Mouse (Mus musculus): ENCODE data around the gene Dlg2.

The Dlg2 gene

DNA sequence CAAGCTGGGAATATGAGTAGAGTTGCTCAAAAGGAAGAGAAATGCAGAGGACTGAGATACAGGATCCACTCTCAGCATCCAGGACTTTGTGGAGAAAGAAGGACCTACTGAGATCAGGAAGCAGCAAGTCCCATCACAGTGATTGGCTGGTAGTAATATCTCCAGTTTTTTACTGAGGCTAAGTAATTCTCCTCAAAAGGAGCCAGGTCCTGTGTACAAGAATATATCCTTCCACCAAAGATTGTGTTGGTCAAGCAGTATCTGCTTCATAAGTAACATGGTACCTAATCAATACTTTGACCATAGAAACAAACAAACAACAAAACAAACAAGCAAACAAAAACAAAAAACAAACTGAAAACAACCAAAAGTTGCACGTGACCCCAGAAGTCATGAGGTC lies 980.3 kb downstream of the Dlg2 start:
- DNase-seq = no peak

GRCm38 (mm10) chr7:91457207-91457606 lies 980.7 kb downstream of the Dlg2 start:
- DNase-seq = no peak

- DNase-seq = no peak
Measured at GRCm38 (mm10) chr7:91461352-91461751, 984.9 kb downstream of the Dlg2 start.

DNA sequence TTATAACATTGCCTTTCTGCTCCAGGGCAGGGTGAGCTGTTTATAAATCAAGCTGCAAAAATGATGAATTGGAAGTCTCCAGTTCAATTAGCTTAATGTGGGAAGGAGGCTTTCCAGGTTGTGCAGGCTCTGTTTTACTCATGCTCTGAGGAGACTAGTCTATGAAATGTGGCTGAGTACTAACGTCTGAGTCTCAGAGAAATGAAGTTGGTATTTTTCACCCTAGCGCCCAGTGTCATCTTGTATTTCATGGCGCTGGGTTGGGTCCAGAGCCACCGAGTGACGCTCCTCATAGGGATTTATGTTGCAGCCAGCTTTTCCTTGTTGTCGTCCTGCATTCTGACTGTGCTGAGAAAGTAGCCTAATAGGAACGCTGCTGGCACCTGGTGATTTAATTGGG lies 986.8 kb downstream of the Dlg2 start:
- no peak for DNase-seq

DNA sequence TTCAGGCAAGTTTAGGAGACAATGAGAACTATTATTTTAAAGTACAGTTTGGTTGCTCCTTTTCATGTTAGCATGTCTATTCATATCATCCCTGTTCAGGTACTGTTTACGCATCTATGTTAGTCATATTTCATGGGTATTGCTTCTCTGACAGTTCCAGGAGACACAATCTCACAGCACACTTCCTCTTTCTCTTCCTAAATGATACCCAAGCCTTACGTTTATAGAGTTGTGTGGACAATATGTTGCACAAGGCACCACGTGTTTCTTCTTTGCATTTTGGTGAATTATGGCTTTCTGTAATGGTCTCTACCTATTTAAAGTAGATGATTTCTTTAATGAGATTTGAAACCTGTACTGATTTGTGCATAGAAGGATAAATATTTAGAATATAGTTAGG lies 990.6 kb downstream of the Dlg2 start:
- DNase-seq = no peak

DNA sequence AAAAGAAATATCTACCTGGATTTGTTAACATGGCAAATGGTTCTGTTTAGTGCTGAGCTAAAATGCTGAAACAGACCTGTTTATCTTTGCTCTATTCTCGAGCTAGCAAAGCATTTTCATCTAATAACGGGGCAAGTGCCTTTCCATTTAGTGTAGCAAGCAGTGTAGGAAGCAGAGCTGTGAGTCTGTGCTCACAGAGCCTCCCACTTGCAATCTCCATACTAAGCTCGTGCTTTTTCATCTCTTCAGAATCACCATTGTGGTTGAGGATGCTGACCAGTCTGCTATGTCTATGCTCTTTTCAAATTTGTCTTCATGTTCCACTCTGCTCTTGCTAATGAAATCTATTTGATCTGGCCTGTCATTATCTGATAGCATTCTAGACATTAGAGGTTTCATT lies 1002.7 kb downstream of the Dlg2 start:
- DNase-seq = no peak

GRCm38 (mm10) chr7:91481574-91482197 lies 1005.2 kb downstream of the Dlg2 start:
- DNase-seq = no peak

DNA sequence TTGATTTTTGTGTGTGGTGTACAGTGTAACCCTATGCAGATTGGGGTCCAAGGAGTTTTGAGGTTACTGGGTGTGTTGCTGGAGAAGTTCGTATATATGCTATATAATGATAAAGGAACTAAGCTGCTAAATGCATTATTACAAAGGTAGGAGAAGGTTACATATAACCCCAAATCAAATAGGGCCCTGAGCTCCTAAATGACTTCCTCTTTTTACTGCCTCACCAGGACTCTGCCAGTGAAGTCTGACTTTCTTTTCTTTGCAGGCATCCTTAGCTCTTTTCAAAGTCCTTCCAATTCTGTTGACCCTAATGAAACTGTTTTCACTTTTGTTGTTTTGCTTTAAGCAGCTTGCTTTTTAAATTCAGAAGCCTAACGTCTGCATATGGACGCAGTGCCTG lies 1016.8 kb downstream of the Dlg2 start:
- no peak for DNase-seq

DNA sequence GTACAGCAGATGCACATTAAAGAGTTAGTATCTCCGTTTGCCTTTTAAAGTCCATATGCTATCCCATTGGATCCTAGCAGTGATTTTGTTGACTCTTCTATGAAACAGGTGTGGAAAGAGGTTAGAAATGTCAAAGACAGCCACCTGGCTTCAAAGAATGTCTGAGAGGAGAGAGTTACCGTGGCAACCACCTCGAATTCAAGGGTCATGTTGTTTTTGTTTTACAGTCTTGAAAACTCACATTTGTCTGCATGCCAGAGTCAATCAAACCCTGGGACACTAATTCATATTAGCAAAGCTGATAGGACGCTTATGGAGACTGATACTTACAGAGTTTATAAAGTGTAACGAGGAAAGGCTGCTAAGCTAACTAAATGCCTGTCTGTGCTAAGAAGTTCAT lies 1019.1 kb downstream of the Dlg2 start:
- DNase-seq = no peak

DNA sequence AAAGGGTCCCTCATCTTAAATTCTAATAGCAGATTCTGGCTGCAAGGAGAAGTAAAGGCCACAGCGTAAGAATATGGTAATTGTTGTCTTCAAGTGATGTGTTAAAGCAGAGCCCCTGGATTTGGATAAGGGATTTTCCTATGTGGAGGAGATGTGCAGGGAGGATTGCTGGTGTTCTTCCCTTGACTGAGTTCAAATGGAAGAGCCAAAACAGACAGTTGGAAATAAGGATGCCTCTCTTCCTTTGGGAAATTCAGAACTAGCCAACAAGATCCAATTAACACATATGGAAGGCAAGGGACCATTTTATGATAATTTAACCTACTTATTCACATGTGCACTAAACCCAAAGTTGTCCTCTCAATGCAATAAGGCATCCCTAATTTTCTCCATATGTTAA lies 1034.6 kb downstream of the Dlg2 start:
- DNase-seq = no peak

DNA sequence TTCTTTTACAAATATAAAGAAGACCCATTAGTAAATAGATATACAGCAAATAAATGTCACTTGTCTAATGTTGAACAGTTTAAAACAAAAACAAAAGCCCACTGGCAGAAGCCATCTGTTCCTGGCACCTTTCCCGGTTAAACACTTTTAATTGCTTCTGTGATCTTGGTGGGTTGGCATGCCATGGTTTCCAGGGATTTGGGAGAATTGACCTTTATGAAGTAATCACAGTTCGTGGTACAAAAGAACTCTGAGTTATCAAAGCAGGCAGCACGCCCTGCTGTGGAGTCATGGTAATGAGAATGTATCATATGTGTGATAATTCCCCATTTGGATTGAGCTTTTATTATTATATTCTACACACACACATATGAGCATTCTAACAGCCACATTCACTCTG lies 1038.0 kb downstream of the Dlg2 start:
- DNase-seq = no peak

DNA sequence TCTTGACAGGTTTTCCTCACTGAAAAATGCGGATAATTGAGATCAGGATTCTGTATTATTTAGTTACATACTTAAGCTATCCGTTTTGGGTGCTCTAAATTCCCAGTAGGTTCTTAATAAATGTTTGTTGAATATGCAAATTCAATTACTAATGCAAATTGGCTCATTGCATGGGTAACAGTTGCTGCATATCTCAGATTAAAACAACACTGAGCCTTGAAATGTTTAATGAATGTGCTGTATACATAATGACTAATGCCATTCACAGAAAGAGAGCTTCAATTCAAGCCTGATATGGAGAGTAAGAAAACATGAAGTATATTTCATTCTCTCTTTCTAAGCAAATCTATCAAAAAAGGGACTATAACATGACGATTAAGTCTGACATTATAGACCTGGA lies 1039.8 kb downstream of the Dlg2 start:
- no peak for DNase-seq

DNA sequence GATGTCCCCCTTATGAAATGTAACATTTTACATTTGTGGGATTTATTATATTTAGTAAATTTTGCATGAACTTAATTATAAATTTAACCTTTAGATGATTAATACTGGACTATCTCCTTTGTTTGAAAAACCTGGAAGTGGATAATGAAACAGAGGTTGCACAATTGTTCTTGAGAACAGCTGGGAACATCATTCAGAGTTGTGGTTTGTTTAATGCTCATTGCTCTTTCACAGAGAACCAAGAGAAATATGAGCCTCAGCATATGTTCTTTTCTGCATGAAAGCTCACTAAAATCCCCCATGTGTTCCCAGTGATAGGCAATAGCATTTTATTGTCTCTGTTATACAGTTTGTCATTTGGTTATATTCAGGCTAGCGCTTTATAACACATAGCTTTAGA lies 1049.4 kb downstream of the Dlg2 start:
- no peak for DNase-seq

DNA sequence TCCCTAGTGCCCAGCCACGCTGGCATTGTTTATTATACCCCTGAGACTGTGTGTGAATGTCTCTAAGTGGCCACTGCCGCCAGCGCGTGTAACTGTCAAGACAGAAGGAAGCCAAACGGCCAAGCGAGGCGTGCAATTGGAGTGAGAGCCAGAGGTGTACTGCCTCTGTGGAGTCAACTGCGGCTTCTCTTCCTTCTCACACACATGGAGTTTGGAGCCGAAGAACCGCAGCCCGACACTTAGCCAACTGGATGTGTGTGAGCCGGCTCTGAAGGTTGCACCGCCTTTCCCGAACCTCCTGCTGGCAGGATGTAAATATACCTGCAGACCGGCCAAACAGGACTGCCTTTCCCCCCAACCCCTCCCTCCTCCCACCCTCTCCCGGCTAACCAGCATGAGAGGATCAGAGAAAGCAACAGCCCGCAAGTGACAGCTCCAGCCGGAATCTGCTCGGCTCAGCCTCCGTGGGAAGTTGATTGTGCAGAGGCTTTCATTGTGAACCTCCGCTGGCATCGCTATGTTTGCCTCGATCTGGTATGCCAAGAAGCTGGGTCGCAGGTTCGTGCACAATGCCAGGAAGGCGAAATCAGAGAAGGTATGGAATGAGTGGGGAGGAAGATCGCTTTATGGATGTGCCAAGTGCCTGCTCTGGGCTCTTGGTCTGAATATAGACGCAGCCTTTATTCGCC lies 1066.3 kb downstream of the Dlg2 start:
- DNase-seq = no peak

DNA sequence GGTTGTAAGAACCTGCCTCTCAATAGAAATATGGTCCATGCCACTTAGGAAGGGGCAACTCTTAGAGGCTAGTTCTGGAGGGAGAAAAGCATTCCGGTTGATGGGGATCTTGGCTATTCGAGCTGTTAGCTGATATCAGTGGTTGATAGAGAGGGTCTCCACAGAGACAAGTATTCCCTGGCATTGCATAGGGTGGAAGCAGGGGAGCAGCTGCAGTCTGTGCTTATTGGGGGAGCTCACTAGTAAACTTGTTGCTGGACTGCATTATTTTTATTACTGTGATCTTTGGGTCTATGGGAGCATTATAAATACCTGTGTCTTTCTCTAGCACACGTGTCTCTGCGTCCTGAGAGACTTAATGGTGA lies 1066.8 kb downstream of the Dlg2 start:
- DNase-seq = no peak

DNA sequence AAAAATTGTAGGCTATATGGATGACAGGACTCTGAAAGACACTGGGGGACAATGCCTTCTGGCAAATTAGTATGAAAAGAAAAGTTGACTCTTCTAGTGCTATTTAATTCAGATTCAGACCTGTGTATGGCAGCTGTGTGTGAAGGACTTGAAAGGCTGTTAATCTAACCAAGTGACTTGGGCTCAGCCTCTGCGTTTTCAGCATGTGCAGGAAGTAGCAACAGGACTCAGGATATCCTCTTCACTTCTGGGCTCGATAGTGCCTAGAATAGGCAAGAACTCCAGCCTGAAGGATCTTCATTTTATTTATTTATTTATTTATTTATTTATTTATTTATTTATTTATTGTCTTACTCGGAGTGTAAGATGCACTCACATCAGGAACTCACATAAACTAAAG lies 1068.1 kb downstream of the Dlg2 start:
- DNase-seq = no peak

GRCm38 (mm10) chr7:91548796-91549195 lies 1072.3 kb downstream of the Dlg2 start:
- DNase-seq = no peak

GRCm38 (mm10) chr7:91557582-91557981 lies 1081.1 kb downstream of the Dlg2 start:
- DNase-seq = no peak

- no peak for DNase-seq
Measured at GRCm38 (mm10) chr7:91567423-91567822, 1091.0 kb downstream of the Dlg2 start.

GRCm38 (mm10) chr7:91570969-91571368 lies 1094.5 kb downstream of the Dlg2 start:
- no peak for DNase-seq

DNA sequence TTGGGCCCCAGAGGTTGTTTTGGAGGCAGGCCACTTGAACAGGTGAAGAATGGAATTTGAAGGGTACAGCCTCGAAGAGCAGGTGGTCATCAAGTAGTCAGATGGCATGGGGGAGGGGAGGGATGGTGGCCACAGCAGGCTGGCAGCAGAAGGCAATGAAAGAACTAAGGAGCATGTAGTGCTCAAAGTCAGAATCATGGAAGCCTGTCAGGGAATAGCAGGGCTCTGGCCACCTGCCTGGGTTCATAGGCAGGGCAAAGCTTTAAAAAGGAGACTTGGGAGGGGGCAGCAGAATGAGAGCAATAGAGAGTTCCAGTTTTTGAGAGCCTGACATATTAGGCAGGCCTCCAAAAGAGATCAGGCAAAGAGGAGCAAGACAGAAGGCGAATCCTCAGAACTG lies 1096.2 kb downstream of the Dlg2 start:
- no peak for DNase-seq

DNA sequence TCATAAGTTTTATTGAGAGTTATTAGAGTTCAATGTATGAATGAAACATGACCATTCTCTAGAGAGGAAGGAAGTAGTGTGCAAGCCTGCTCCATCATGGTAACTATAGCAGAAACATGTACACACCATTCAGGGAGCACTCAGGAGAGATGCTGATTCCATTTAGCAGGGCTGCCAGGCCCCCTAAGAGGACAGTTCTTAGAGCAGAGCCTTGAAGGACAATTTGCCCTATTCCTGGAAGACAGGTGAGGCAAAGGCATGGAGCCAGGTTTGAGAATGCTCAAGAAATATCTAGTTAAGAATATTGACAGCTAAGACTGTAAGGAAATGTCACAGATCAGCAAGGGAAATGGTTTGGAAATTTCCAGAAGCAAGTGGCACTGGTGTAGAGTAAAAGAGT lies 1096.8 kb downstream of the Dlg2 start:
- DNase-seq = no peak

GRCm38 (mm10) chr7:91576216-91576615 lies 1099.7 kb downstream of the Dlg2 start:
- no peak for DNase-seq

DNA sequence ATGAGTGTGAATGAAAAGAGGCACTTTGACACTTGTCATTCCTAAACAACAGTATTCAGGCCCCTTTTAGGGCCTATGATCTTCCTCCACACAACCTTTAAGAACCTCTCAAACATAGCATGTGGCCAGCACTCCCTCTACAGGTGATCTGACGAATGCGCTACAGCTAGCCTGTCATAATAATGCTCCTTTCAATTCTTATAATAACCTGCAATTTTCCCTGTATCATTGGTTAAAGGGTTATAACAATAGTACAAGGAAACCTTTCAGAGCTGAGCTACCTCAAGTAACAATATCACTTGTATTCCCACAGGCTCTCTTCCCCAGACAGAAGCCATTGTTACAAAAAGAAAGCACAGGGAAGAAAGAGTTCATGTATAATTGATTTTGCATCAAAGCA lies 1105.7 kb downstream of the Dlg2 start:
- DNase-seq = no peak

- DNase-seq = no peak
Measured at GRCm38 (mm10) chr7:91583566-91583965, 1107.1 kb downstream of the Dlg2 start.

Data from thymus, postnatal 36 days (tissue).